Mouse (Mus musculus): ENCODE results near the gene Abcc4.
"Not testable (repeated sequence)": the region's sequence is repeated elsewhere in the genome, so short reads cannot be mapped to it uniquely, and the experiment has no call there.

The Abcc4 gene

DNA sequence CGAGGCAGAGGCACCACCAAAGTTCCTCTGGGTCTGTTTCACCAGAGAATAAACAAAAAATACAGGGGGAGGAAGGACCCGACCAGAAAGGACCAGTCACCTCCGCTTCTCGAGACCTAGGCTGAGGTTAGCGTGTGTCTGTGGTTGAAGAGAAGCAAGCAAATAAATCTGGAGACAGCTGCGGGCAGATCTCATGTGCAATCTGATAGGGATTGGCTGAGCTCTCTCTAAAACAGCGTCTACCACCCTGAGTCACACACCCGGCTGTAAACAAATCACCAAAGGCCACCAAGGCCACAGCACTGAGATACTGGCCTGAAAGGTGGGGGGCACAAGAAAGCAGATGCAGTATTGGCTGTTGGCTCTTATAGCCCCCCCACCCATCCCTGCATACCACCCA, 24.9 kb downstream of the Abcc4 start:
- DNase-seq (ENCODE audit: extremely low spot score, low read depth, low spot score): no peak

DNA sequence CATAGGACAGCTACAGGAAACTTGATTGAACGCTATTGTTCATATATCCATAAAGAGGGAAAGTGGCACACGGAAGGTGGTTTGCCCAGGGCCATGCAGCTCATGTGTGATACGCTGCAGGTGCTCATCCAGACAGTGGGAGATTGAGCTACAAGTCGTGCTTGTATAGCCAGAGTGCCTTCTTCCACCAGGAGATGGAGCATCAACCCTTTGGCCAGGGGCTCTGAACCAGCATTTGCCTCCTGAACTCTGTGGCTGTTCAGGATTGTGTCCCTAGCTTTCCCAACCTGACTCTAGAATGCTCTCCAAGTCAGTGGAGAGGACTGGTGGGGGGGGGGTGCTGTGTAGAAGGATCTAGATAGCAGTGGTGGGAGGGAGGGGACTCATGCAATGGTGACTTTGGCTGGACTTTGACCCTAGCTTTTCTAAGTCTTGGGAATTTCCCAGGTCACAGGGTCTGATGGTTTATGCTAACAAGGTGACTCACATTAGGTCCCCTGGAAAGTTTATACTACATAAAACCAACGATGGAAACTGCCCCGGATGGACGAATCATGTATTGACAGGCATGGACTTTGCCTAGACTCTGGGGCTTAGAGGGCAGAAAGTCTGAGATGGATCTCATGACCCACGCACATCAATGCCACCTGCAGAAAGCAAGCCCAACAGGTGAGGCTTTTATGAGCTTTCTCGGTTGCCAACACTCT, 27.6 kb downstream of the Abcc4 start:
- no peak for DNase-seq (ENCODE audit: extremely low spot score, low read depth, low spot score)

DNA sequence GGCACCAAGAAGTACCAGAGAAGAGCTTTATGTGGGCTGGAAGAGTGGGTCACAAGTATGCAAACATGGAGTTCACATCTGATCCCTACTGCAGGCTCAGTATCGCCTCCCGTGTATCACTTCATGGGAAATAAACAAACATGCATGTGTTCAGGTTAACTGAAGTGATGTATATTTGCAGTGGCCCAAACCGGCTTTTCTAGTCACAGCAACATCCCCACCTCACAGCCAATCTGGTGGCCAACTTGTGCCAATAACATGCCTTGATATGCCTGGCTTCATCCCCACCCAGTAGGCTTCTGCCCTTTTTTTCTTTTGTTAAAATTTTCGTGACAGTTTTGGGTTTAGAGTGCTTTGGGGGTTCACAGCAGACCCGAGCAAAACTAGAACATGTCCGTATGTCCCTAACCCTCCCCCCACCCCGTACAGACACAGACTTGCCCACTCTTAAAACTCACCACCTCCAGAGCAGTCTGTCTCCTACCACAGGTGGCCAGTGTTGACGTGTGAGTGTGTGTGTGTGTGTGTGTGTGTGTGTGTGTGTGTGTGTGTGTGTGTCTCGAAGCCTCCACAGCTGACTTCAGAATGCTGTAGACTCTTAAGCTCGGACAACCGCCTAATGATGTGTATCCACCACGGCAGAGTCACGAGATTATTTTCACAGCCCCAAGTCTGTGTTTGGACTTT, 29.6 kb downstream of the Abcc4 start:
- DNase-seq (ENCODE audit: extremely low spot score, low read depth, low spot score): no peak

GRCm38 (mm10) chr14:118674705-118675139, 31.3 kb downstream of the Abcc4 start:
- DNase-seq (ENCODE audit: extremely low spot score, low read depth, low spot score): no peak

GRCm38 (mm10) chr14:118674224-118674623, 31.8 kb downstream of the Abcc4 start:
- DNase-seq (ENCODE audit: extremely low spot score, low read depth, low spot score): no peak

GRCm38 (mm10) chr14:118673501-118673900, 32.5 kb downstream of the Abcc4 start:
- DNase-seq (ENCODE audit: extremely low spot score, low read depth, low spot score): no peak

- not testable (repeated sequence) for DNase-seq (ENCODE audit: extremely low spot score, low read depth, low spot score)
Observed at GRCm38 (mm10) chr14:118672931-118673330, 33.1 kb downstream of the Abcc4 start.

DNA sequence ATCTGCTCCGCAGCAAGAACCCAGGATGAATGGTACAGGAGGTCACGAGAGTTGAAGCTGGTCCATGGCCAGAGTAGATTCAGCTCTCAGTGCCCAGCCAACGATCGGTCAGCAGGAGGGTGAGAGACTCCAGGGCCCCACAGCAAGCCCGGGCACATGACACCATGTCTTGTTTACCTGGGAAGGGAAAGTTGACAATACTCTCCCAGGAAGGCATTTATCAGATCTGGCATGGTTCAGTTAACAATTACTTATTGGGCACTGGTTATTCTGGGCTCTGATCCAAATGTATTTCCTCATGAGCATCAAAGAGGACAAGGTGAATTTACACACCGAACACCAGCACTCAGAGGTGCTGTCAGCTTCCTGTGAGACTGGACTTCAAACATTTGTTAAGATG, 38.5 kb downstream of the Abcc4 start:
- no peak for DNase-seq (ENCODE audit: extremely low spot score, low read depth, low spot score)

DNA sequence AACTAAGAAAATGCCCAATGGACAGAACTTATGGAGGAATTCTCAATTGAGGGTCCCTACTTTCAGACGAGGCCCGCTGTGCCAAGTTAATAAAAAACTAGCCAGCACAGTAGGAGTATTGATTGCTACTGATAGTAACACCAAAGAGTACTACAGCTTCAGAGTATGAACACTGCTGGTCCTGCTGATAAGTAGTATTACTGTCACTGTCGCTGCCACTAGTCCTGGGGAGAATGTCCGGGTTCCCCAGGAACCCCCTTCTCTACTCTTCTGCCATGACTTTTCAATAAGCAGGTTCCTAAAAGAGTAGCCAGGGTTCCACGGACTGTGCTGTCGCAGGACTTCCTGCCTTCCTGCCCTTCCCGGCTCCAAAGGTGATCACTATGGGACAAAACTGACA, 41.4 kb downstream of the Abcc4 start:
- no peak for DNase-seq (ENCODE audit: extremely low spot score, low read depth, low spot score)

DNA sequence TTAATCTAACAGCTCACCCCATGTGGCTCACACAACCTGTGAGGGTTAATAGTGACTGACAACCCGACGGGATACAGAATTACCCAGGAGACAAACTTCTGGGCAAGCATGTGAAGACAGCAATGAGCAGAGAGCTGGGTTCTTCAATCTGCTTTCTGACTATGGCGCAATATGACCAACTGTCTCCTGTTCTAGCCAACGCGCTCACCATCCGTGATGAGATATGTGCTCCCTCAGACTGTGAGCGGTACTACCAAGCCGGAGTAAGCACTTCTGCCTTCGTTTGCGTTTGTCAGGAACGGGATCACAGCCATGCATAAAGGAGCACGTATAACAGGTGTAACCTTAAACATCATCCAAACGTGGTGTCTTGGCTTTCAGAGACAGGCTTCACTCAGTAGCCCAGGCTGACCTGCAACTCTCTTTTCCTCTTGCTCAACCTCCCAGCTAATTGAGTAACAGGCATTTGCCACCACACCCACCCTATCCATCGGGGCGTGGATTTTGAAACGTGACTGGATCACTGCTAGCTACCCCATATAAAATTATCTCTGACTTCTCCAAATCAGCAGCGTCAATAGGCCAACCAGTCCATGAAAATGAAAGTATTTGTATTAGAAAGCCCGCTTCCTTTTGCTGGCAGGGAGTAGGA, 43.3 kb downstream of the Abcc4 start:
- no peak for DNase-seq (ENCODE audit: extremely low spot score, low read depth, low spot score)

GRCm38 (mm10) chr14:118662124-118662523, 43.9 kb downstream of the Abcc4 start:
- DNase-seq (ENCODE audit: extremely low spot score, low read depth, low spot score): no peak

DNA sequence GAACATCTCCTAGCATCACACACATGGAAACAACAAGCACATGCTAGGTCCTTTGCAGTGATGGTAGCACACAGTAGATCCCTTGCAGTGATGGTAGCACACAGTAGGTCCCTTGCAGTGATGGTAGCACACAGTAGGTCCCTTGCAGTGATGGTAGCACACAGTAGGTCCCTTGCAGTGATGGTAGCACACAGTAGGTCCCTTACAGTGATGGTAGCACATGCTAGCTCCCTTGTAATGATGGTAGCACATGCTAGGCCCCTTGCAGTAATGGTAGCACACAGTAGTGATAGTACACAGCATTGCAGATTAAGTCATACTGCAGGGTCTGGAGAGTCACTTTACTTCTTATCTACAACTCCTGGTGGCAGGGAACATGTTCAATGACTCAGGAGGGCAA, 46.8 kb downstream of the Abcc4 start:
- DNase-seq (ENCODE audit: extremely low spot score, low read depth, low spot score): no peak

DNA sequence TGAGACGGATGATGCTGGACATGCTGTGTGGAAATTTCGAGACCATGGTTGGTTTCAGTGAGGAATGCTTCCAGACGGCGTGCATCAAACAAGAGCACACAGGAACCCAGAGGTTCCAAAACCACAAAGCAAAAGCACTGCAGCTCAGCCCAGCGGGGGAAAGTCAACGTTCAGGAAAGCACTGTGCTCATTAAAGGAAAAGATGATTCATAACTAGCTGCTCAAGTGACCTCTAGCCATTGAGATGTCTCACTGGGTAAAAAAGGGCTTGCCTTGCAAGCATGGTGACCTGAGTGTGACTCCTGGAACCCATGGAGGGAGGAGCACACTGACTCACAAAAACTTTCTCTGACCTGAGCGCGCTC, 47.7 kb downstream of the Abcc4 start:
- DNase-seq (ENCODE audit: extremely low spot score, low read depth, low spot score): no peak

DNA sequence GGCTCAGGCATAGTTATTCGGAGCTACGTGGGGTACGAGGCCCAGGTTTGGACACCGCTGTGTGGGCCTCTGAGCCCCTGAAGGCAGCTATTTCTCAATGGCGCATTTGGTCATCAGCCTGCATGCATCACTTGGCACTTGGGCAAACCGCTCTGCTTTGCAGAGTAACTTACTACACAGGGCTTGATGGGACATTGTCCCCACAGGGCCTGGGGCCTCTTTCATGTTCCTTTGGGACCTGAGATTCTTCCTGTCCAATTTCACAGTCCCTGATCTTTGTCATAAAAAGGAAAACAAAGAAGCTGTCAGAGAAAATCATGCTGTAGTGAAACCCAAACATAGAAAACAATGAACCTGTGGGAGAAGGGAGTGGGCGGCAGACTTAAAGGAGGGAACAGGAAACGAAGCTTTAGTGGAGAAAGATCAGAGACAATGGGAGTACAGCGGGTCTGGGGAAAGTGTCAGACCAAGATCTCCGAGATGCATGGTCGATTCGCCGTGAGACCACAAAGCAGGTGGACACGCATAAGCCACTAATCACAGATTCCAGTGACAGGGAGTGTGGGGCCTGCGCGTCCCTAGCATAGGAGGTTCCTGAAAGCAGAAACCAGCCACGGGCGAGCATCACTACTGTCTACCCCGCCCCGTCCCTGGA, 48.2 kb downstream of the Abcc4 start:
- DNase-seq (ENCODE audit: extremely low spot score, low read depth, low spot score): no peak

DNA sequence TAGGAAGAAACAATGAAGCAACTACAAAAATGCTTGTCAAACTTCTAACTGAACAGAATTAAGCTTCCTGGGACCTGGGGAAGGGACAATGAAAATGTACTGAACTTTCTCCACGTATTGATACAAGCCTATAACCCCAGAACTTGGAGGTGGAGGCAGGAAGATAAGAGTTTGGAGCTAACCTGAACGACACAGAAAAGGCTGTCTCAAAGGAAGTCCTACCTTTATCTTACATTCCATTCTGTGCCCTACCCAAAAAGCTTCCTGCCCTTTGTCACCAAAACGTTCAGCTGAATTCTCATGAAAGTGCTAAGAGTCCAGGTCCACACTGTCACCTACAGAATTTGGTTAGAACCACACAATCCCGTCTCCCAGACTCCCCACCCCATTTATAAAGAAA, 48.8 kb downstream of the Abcc4 start:
- no peak for DNase-seq (ENCODE audit: extremely low spot score, low read depth, low spot score)

DNA sequence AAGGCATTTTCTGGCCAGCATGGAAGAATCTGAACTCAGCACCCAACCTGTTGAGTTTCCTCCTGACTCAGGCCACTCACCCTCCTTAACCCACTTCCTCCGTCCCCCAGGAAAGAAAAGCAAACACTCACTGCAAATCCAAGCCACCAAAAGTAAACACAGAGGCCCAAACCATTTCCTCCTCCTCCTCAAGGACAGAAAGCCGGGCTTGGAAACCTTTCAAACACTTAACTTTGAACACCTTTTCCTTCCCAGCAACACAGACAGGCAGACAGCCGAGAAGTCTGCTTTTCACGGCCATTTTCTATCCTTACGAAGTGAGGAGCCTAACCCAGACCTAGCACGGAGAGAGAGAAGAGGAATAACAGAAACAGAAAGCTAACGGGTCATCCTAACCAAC, 50.0 kb downstream of the Abcc4 start:
- DNase-seq (ENCODE audit: extremely low spot score, low read depth, low spot score): no peak

DNA sequence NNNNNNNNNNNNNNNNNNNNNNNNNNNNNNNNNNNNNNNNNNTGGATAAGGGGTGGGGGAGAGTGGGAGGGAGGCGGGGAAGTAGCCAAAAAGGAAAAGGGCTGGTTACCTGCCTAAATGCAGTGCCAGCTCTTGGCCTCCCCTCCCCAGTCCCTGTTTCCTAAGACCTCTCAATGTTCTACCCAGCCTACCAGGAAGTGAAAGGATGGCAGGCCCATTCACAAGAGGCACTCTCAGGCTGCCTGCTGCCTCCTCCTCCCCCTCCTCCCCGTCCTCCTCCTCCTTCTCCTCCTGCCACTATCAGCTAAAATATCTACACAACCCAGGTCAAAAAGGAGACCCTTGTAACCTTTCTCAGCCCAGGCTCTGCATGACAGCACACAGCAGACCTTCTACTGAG, 51.1 kb downstream of the Abcc4 start:
- DNase-seq (ENCODE audit: extremely low spot score, low read depth, low spot score): no peak

- no peak for DNase-seq (ENCODE audit: extremely low spot score, low read depth, low spot score)
Observed at GRCm38 (mm10) chr14:118651704-118652439, 54.1 kb downstream of the Abcc4 start.

- no peak for DNase-seq (ENCODE audit: extremely low spot score, low read depth, low spot score)
Observed at GRCm38 (mm10) chr14:118649895-118650256, 56.1 kb downstream of the Abcc4 start.

- DNase-seq (ENCODE audit: extremely low spot score, low read depth, low spot score): no peak
Observed at GRCm38 (mm10) chr14:118649199-118649894, 56.7 kb downstream of the Abcc4 start.
